Mouse (Mus musculus): Measurements from ENCODE around the gene Wscd2. TPM values are rescaled to one million over a fixed set of nuclear protein-coding genes. Genes with fewer than 3 reads are reported as not detected.
A peak's percentile ranks its signal among the peaks of the same experiment; 100 is the strongest.

Wscd2 gene
- 10 to 100 TPM; 56.0 to 67.5 TPM for total RNA-seq (2021)

GRCm38 (mm10) chr5:113490033-113490432 is at the start of gene Wscd2:
Gene Wscd2 (plus strand): TSS chr5:113490333.
- intact Hi-C loops (cut with DNase I), result loop anchor here (5.0 kb wide), 3 partner anchors 78 to 102 kb away; no protein-coding TSS in a partner anchor
- no peak for DNase-seq (ENCODE audit: low spot score in 2 of 2)

- intact Hi-C loops (cut with DNase I), result no loop called here
- no peak for DNase-seq (ENCODE audit: low spot score in 2 of 2)
Measured at GRCm38 (mm10) chr5:113442180-113442579, 48.0 kb upstream of the Wscd2 start.

- intact Hi-C loops (cut with DNase I), result no loop called here
- DNase-seq (ENCODE audit: low spot score in 2 of 2), result no peak
Measured at GRCm38 (mm10) chr5:113448023-113448734, 42.0 kb upstream of the Wscd2 start.

GRCm38 (mm10) chr5:113449336-113449735 is 40.8 kb upstream of the Wscd2 start:
- intact Hi-C loops (cut with DNase I), result no loop called here
- DNase-seq (ENCODE audit: low spot score in 2 of 2), result no peak

- intact Hi-C loops (cut with DNase I), result no loop called here
- no peak for DNase-seq (ENCODE audit: low spot score in 2 of 2)
Measured at GRCm38 (mm10) chr5:113452691-113453090, 37.4 kb upstream of the Wscd2 start.

- intact Hi-C loops (cut with DNase I), result no loop called here
- DNase-seq (ENCODE audit: low spot score in 2 of 2), result no peak
Measured at GRCm38 (mm10) chr5:113453356-113453755, 36.8 kb upstream of the Wscd2 start.

- intact Hi-C loops (cut with DNase I), result no loop called here
- peak; percentile 6 to 59 for DNase-seq (ENCODE audit: low spot score in 2 of 2)
Measured at GRCm38 (mm10) chr5:113456020-113456419, 34.1 kb upstream of the Wscd2 start.

GRCm38 (mm10) chr5:113456756-113457155 is 33.4 kb upstream of the Wscd2 start:
- intact Hi-C loops (cut with DNase I), result no loop called here
- DNase-seq (ENCODE audit: low spot score in 2 of 2), result no peak

- no peak for DNase-seq (ENCODE audit: low spot score in 2 of 2)
- intact Hi-C loops (cut with DNase I), result no loop called here
Measured at GRCm38 (mm10) chr5:113457260-113457659, 32.9 kb upstream of the Wscd2 start.

- DNase-seq (ENCODE audit: low spot score in 2 of 2), result no peak
- intact Hi-C loops (cut with DNase I), result loop anchor here (5.0 kb wide), 1 partner anchor 68 kb away; no protein-coding TSS in a partner anchor
Measured at GRCm38 (mm10) chr5:113459942-113460341, 30.2 kb upstream of the Wscd2 start.

- intact Hi-C loops (cut with DNase I), result loop anchor here (5.0 kb wide), 1 partner anchor 69 kb away; no protein-coding TSS in a partner anchor
Measured at GRCm38 (mm10) chr5:113461582-113461981, 28.6 kb upstream of the Wscd2 start.

GRCm38 (mm10) chr5:113461998-113462625 is 28.0 kb upstream of the Wscd2 start:
- peak; percentile 24 to 51 for DNase-seq (ENCODE audit: low spot score in 2 of 2)
- intact Hi-C loops (cut with DNase I), result loop anchor here (5.0 kb wide), 1 partner anchor 70 kb away; no protein-coding TSS in a partner anchor

More at GRCm38 (mm10) chr5:113461582-113461981, 28.6 kb upstream of the Wscd2 start:
- DNase-seq (ENCODE audit: low spot score in 2 of 2), result peak; percentile 14 to 15

- intact Hi-C loops (cut with DNase I), result loop anchor here (5.0 kb wide), 1 partner anchor 72 kb away; no protein-coding TSS in a partner anchor
- DNase-seq (ENCODE audit: low spot score in 2 of 2), result no peak
Measured at GRCm38 (mm10) chr5:113464731-113465130, 25.4 kb upstream of the Wscd2 start.

GRCm38 (mm10) chr5:113466536-113466935 is 23.6 kb upstream of the Wscd2 start:
- intact Hi-C loops (cut with DNase I), result no loop called here

GRCm38 (mm10) chr5:113467072-113467471 is 23.1 kb upstream of the Wscd2 start:
- no peak for DNase-seq (ENCODE audit: low spot score in 2 of 2)
- intact Hi-C loops (cut with DNase I), result no loop called here

More at GRCm38 (mm10) chr5:113466536-113466935, 23.6 kb upstream of the Wscd2 start:
- DNase-seq (ENCODE audit: low spot score in 2 of 2), result no peak

GRCm38 (mm10) chr5:113467765-113468164 is 22.4 kb upstream of the Wscd2 start:
- DNase-seq (ENCODE audit: low spot score in 2 of 2), result no peak
- intact Hi-C loops (cut with DNase I), result no loop called here

GRCm38 (mm10) chr5:113468625-113469024 is 21.5 kb upstream of the Wscd2 start:
- intact Hi-C loops (cut with DNase I), result no loop called here
- DNase-seq (ENCODE audit: low spot score in 2 of 2), result no peak

GRCm38 (mm10) chr5:113469231-113469630 is 20.9 kb upstream of the Wscd2 start:
- no peak for DNase-seq (ENCODE audit: low spot score in 2 of 2)
- intact Hi-C loops (cut with DNase I), result no loop called here

GRCm38 (mm10) chr5:113469826-113470225 is 20.3 kb upstream of the Wscd2 start:
- no peak for DNase-seq (ENCODE audit: low spot score in 2 of 2)
- intact Hi-C loops (cut with DNase I), result loop anchor here (5.0 kb wide), 1 partner anchor 98 kb away; no protein-coding TSS in a partner anchor

- DNase-seq (ENCODE audit: low spot score in 2 of 2), result peak; percentile 51 to 74
- intact Hi-C loops (cut with DNase I), result loop anchor here (1.0 to 5.0 kb wide), 3 partner anchors 99 to 261 kb away; partner anchors contain the start of gene 1700069L16Rik
Measured at GRCm38 (mm10) chr5:113471417-113471816, 18.7 kb upstream of the Wscd2 start.
